Mouse (Mus musculus) bone marrow macrophage, adult 2 months (primary cell): ENCODE results near the gene Car6.

Experiments
- CTCF ChIP-seq: IDR thresholded peaks from 2 replicates; pipeline ENCODE4 v1.5.1; 2012; ENCODE audit warnings: low read depth, mild to moderate bottlenecking, low read length, moderate library complexity
- POLR2A ChIP-seq: IDR thresholded peaks from 2 replicates; pipeline ENCODE4 v1.6.1; 2012; ENCODE audit warnings: mild to moderate bottlenecking, low read depth, low read length, borderline replicate concordance

DNA sequence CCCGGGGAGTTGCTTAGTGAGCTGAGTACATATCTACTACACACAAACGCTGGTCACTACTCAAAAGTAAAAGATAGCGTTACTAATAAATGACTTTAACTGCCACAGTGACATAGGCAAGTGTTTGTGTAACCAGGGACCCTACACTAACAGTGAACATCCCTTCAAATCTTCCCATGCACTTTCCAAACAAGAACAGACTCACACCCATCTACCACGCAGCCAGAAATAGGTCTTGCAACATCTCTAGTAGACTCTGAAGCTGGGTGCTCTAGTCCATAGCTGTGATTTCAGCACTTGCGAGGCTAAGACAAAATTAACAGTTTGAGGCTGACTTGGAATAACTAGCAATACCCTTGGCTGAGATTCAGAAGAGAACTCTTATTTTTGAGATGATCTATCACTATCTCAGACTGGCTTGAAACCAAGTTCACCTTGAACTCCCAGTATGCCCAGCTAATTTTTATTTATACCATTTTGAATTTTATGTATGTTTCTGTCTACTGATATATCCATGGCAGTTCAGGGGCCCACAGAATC is 48.7 kb upstream of the Car6 start:
- TF ChIP-seq POLR2A (no peak), CTCF (no peak)
